Mouse (Mus musculus) CH12.LX (cell line): ENCODE data around the gene Olfr1373.
"Not testable (repeated sequence)": the region's sequence is repeated elsewhere in the genome, so short reads cannot be mapped to it uniquely, and the experiment has no call there.

Experiments
- CTCF ChIP-seq, 2 experiments: IDR thresholded peaks in 1 of 2; conservative IDR thresholded peaks in 1 of 2; 2 replicates each; pipeline ENCODE4 v1.5.1; 2011 to 2012; ENCODE audit warnings: low read depth in 2 of 2, low read length in 2 of 2, improper control_type of control experiment in 1 of 2, inconsistent platforms in 1 of 2, mild to moderate bottlenecking in 1 of 2, moderate library complexity in 1 of 2
- EP300 ChIP-seq: IDR thresholded peaks from 2 replicates; pipeline ENCODE4 v1.6.1; 2011; ENCODE audit warnings: low read length, improper control_type of control experiment
- HCFC1 ChIP-seq: IDR thresholded peaks from 2 replicates; pipeline ENCODE4 v1.6.1; 2012; ENCODE audit warnings: low read depth, mild to moderate bottlenecking, inconsistent platforms, low read length, improper control_type of control experiment
- POLR2A ChIP-seq: IDR thresholded peaks from 2 replicates; pipeline ENCODE4 v1.6.1; 2011; ENCODE audit warnings: low read depth, mild to moderate bottlenecking, improper control_type of control experiment, low read length

DNA sequence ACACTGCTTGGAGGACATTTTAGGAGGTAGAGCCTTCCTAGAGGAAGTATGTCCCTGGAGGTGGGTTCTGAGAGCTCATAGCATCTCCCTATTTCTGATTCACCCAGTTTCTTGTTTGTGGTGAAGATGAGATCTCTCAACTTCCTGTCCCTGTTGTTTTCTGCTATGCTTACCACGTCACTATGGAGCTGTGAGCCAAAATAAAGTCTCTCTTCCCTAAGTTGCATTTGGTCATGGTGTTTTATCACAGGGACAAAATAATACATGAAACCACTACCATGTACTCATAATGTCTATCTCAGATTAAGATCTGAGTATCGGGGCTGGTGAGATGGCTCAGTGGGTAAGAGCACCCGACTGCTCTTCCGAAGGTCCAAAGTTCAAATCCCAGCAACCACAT, 35.3 kb upstream of the Olfr1373 start:
- not testable (repeated sequence) for TF ChIP-seq POLR2A; EP300; CTCF (conservative IDR thresholded peaks at IDR 0.05 in 1 of 2, IDR thresholded peaks at IDR 0.05 in 1 of 2; ENCODE audit: low read depth in 2 of 2, low read length in 2 of 2); HCFC1
